Mouse (Mus musculus) kidney, postnatal 25 days (tissue): ENCODE results near the gene Myoz2.

Source experiments
- DNase-seq, 2 experiments: peaks; one replicate each; pipeline ENCODE4 v3.0.0; 2021; ENCODE audit warnings: mixed read lengths in 2 of 2

The Myoz2 gene

GRCm38 (mm10) chr3:123001053-123001452 is 33.8 kb downstream of the Myoz2 start:
- DNase-seq: peak in 1 of 2 experiments; percentile 61

DNA sequence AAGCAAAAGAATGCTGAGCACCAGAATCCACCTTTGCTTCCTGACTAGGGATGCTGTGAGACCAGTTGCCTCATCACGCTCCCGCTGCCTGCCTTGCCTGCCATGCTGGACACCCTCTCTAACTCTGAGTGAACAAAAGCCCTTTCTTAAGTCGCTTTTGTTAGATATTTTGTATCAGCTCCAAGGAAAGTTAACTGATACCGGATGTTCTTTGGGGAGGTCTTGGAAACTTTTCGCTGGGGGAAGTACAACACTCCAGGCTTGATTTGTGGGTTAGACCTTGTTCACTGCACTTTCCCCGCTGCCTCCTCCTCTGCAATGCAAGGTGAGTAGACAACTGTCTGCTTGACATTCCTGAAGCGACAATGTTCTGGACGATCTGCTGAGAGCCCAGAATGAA is 36.3 kb downstream of the Myoz2 start:
- no peak for DNase-seq

DNA sequence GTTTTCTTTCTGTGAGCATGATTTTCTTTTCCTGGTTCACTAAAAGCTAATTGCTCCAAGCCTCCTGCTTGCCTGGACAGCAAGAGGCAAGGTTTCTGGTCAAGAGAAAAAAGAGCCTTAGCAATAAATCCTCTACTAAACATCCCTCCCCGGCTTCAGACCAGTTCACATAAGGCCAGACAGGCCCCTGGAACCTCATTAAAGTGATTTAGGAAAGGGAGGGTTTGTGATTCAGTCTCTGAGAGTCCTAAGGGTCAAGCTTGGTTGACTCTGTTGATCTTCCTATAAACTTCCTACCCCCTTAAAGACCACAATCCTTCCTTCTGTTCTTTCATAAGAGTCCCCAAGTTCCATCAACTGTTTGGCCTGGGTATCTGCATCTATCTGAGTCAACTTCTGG is 37.8 kb downstream of the Myoz2 start:
- DNase-seq: no peak

DNA sequence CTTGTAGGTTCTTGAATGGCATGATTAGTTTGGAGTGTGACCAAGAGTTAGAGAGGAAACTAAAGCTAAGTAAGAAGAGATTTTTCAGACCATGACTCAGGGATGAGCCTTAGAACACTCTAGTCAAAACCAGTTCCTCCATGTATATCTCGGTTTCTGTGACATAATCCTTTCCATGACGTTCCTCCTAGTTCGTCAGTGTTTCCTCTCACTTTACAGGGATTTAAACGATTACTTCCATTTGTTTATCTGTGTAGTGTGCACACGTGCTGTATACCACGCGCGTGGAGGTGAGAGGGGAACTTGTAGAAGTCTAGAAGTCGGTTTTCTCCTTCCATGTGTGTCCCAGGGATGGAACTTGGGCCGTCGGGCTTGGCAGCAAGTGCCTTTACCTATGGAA is 47.9 kb downstream of the Myoz2 start:
- DNase-seq: no peak

GRCm38 (mm10) chr3:122986386-122986785 is 48.4 kb downstream of the Myoz2 start:
- peak; percentile 56 to 71 for DNase-seq

GRCm38 (mm10) chr3:122985183-122985944 is 49.5 kb downstream of the Myoz2 start:
- DNase-seq: no peak

- DNase-seq: peak; percentile 93 to 97
Measured at GRCm38 (mm10) chr3:122984249-122985182, 50.3 kb downstream of the Myoz2 start, which contains the start of gene Usp53. Usp53 (minus strand) TSS chr3:122984510.

DNA sequence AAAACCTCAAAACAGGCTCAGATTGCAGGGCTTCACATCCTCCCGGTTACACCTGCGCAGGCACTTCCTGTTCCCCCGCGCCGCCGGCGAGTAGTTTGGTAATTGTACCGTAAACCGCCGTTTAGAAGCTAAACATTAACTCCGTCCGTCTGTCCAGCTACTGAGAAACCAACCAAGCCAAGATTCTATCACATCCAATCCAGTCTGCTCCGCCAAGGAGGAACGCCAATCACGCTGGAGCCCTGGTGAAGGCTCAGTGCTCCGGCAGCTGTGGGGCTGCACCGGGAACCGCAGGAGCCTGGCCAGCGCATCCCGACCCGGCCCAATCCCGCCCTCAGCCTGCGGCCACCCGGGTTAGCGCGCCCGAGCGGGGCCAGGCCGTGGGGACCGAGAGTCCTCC is 51.0 kb downstream of the Myoz2 start:
- peak; percentile 81 to 91 for DNase-seq

- no peak for DNase-seq
Measured at GRCm38 (mm10) chr3:122975964-122976363, 58.9 kb downstream of the Myoz2 start.

- no peak for DNase-seq
Measured at GRCm38 (mm10) chr3:122975363-122975762, 59.5 kb downstream of the Myoz2 start.

DNA sequence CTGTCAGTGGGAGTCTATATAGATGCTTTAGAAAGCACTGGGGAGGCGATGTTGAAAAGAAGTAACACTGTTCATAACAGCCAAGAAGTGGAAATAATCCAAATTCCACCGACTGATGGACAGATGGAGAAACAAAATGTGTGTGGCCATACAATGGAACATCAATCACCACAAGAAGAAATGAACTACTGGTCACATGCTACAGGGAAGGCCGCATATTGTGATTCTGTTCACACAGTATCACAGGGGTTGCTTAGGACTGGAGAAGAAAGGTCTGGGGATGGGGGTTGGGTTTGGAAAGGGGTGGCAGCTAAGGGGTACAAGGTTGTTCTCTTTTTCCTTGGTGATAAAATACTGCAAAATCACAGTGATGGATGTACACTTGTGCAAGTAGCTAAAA is 60.0 kb downstream of the Myoz2 start:
- DNase-seq: no peak

GRCm38 (mm10) chr3:122972126-122972822 is 62.5 kb downstream of the Myoz2 start:
- DNase-seq: no peak

DNA sequence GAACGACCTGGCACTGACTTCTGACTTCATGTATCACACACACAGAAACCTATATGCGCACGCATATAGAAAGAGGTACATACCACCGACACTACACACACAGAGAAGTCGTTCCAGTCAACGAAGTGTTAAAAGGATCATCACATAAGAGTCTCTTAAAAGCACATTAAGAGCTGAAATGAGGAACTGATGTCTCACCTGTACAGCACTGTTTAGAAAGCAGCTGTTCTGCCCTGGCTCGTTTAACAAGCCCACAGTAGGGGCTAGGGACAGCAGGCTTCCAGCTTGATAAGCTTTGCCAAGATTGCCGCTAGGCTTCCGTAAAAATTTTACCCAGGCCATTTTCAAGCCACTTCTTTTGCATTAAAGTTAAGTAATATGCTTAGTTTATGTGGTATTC is 66.4 kb downstream of the Myoz2 start:
- DNase-seq: no peak

DNA sequence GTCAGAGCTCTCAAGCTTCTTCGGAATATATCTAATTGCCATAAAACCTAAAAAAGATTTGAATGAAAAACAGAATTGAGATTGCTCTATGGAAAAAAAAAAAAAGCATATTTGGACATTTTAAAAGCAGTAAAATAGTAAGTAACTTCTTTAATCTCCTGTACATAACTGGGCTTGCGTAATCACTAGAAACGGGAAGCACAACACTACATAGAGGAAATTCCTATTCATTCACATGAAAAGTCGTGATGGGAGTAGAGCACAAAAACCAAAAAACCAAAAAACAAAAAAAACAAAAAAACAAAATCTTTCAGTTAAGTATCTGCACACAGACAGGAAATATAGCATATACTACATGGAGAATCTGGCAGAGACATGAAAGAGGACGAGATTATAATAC is 70.5 kb downstream of the Myoz2 start:
- no peak for DNase-seq
